In the genomic region with DNA sequence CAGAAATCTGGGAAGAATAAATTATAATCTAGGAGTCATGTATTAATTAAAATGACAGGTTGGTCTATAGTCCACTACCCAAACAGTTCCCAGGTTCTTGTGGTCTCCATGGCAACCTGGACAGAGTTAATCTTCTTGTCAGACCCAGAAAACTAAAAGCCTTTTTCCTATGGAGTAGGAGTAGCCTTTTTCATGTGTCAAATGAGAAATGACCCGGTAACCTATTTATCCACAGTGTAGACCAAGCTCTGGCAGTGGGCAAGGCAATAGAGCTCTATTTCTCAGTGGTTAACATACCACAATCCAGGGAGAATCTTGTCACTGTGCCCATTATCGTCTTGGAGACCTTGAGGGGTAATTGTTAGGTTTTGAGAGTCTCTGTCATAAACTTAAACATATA, we compare ENCODE assay signal across 24 mouse cellular contexts.
A peak's percentile ranks its signal among the peaks of the same experiment; 100 is the strongest.
DNase-seq lines count a peak whose midpoint lies in the region; ATAC-seq and TF ChIP-seq lines count a peak whose summit lies in the region.
"Had no signal": no experiment of that assay in that cellular context is flagged by ENCODE, and none has a peak within 500 bp of the region (broad histone marks: within the 10 kb centered on the region; RNA-seq: fewer than 3 reads in every experiment).

No protein-coding gene starts in this region.

- no peaks in the 10 kb centered on the region for H3K27me3 ChIP-seq in hindbrain, embryonic 15.5 days
- H3K27me3 ChIP-seq in hindbrain, embryonic 11.5 days (ENCODE audit: control insufficient read depth, insufficient read depth, low read length): no peaks in the 10 kb centered on the region
- H3K27me3 ChIP-seq in midbrain, embryonic 15.5 days (replicated peaks): no peaks in the 10 kb centered on the region
- H3K27me3 ChIP-seq: heart, embryonic 15.5 days; limb, embryonic 15.5 days; liver, embryonic 15.5 days; neural tube, embryonic 12.5 days; stomach, embryonic 15.5 days had no signal

- H3K4me3 ChIP-seq in hindbrain, embryonic 15.5 days: no peak overlapping the region
- no peak overlapping the region for H3K4me3 ChIP-seq in hindbrain, embryonic 11.5 days (ENCODE audit: low read depth, low read length)
- no peak overlapping the region for H3K4me3 ChIP-seq in midbrain, embryonic 15.5 days
- no peak overlapping the region for H3K4me3 ChIP-seq in left cerebral cortex, adult 2 months
- H3K4me3 ChIP-seq: gastrocnemius, adult 2 months; heart, embryonic 15.5 days; limb, embryonic 15.5 days; liver, embryonic 15.5 days; neural tube, embryonic 12.5 days; stomach, embryonic 15.5 days had no signal

- TF ChIP-seq CTCF in left cerebral cortex, adult 2 months (IDR thresholded peaks at IDR 0.05): no peak

- no peaks in the 10 kb centered on the region for H3K9me3 ChIP-seq in hindbrain, embryonic 15.5 days
- H3K9me3 ChIP-seq in hindbrain, embryonic 11.5 days (ENCODE audit: control insufficient read depth, low read length): no peaks in the 10 kb centered on the region
- peaks cover 2% of the 10 kb centered on the region; the same call in 1 of the 2 replicates for H3K9me3 ChIP-seq in midbrain, embryonic 15.5 days
- H3K9me3 ChIP-seq: heart, embryonic 15.5 days; limb, embryonic 15.5 days; liver, embryonic 15.5 days; neural tube, embryonic 12.5 days; stomach, embryonic 15.5 days had no signal

- H3K36me3 ChIP-seq in hindbrain, embryonic 15.5 days: no peaks in the 10 kb centered on the region
- H3K36me3 ChIP-seq in hindbrain, embryonic 11.5 days (ENCODE audit: control insufficient read depth, insufficient read depth, low read length): no peaks in the 10 kb centered on the region
- H3K36me3 ChIP-seq in midbrain, embryonic 15.5 days (replicated peaks): no peaks in the 10 kb centered on the region
- H3K36me3 ChIP-seq: heart, embryonic 15.5 days; limb, embryonic 15.5 days; liver, embryonic 15.5 days; neural tube, embryonic 12.5 days; stomach, embryonic 15.5 days had no signal

- intact Hi-C loops in left cerebral cortex, adult 2 months (cut with DNase I): no loop called here

- no peak overlapping the region for H3K9ac ChIP-seq in hindbrain, embryonic 15.5 days
- no peak overlapping the region for H3K9ac ChIP-seq in hindbrain, embryonic 11.5 days (ENCODE audit: low read depth, low read length)
- no peak overlapping the region for H3K9ac ChIP-seq in midbrain, embryonic 15.5 days
- H3K9ac ChIP-seq: heart, embryonic 15.5 days; limb, embryonic 15.5 days; liver, embryonic 15.5 days; neural tube, embryonic 12.5 days; stomach, embryonic 15.5 days had no signal

- peak; percentile 51; the same call in 1 of the 2 replicates for ATAC-seq in hindbrain, embryonic 15.5 days (ENCODE audit: low FRiP score, low read depth)
- no peak for ATAC-seq in hindbrain, embryonic 11.5 days (ENCODE audit: low FRiP score)
- peak; percentile 79 for ATAC-seq in midbrain, embryonic 15.5 days (replicated peaks)
- ATAC-seq: lung, postnatal 0 days had no signal

- no peak overlapping the region for H3K27ac ChIP-seq in hindbrain, embryonic 15.5 days (replicated peaks)
- H3K27ac ChIP-seq in hindbrain, embryonic 11.5 days (ENCODE audit: low read depth, low read length): no peak overlapping the region
- no peak overlapping the region for H3K27ac ChIP-seq in midbrain, embryonic 15.5 days
- no peak overlapping the region for H3K27ac ChIP-seq in left cerebral cortex, adult 2 months
- H3K27ac ChIP-seq: gastrocnemius, adult 2 months; heart, embryonic 15.5 days; kidney, postnatal 0 days; limb, embryonic 15.5 days; liver, embryonic 15.5 days; neural tube, embryonic 12.5 days; stomach, embryonic 15.5 days had no signal

- no peak overlapping the region for H3K4me2 ChIP-seq in hindbrain, embryonic 15.5 days
- H3K4me2 ChIP-seq in hindbrain, embryonic 11.5 days (replicated peaks; ENCODE audit: low read depth, low read length): no peak overlapping the region
- no peak overlapping the region for H3K4me2 ChIP-seq in midbrain, embryonic 15.5 days
- H3K4me2 ChIP-seq: heart, embryonic 15.5 days; limb, embryonic 15.5 days; liver, embryonic 15.5 days; neural tube, embryonic 12.5 days; stomach, embryonic 15.5 days had no signal

- peak; percentile 10 to 24 for DNase-seq in cerebellum, postnatal 14 days
- no peak for DNase-seq in cerebellum, adult 9-10 months
- DNase-seq in hindbrain, embryonic 11.5 days (ENCODE audit: low spot score): no peak
- DNase-seq in embryo, embryonic 10.5 days (ENCODE audit: low spot score): peak; percentile 30
- no peak for DNase-seq in left cerebral cortex, adult 2 months (ENCODE audit: extremely low spot score in 1 of 2, low spot score in 2 of 2)
- no peak for DNase-seq in urinary bladder, postnatal 25 days (ENCODE audit: low spot score)
- DNase-seq: adrenal gland, postnatal 10 days; cerebellum, adult 8-10 months; gastrocnemius, adult 2 months; heart, postnatal 36 days; kidney, adult 2 months; layer of hippocampus, adult 9-11 months; right cerebral cortex, adult 18-20 months; right cerebral cortex, postnatal 4 days; thymus, postnatal 25 days had no signal

- WGBS in hindbrain, embryonic 15.5 days: 38% methylated on average over 2 of the region's 2 CpGs
- WGBS in hindbrain, embryonic 11.5 days: 53% methylated on average over 2 of the region's 2 CpGs
- WGBS in midbrain, embryonic 15.5 days: 13% methylated on average over 2 of the region's 2 CpGs

- no peaks in the 10 kb centered on the region for H3K4me1 ChIP-seq in hindbrain, embryonic 15.5 days (replicated peaks)
- no peaks in the 10 kb centered on the region for H3K4me1 ChIP-seq in hindbrain, embryonic 11.5 days (replicated peaks; ENCODE audit: control insufficient read depth, insufficient read depth, low read length)
- peaks cover 6% of the 10 kb centered on the region for H3K4me1 ChIP-seq in midbrain, embryonic 15.5 days
- H3K4me1 ChIP-seq: heart, embryonic 15.5 days; limb, embryonic 15.5 days; liver, embryonic 15.5 days; neural tube, embryonic 12.5 days; stomach, embryonic 15.5 days had no signal

Comparison
In these comparisons a context has a peak if more than half of its experiments do, and no peak if none do; other contexts are left out.
1. DNase-seq: peak in cerebellum, postnatal 14 days (2 of 2) and embryo, embryonic 10.5 days (single experiment); none in cerebellum, adult 9-10 months (single experiment), hindbrain, embryonic 11.5 days (single experiment), left cerebral cortex, adult 2 months (0 of 2) and urinary bladder, postnatal 25 days (single experiment).